20 mouse cellular contexts compared by ENCODE assay signal in genomic region chr13:96997080-96997479, GRCm38 (mm10). TPM values are rescaled to one million over a fixed set of nuclear protein-coding genes. Genes with fewer than 3 reads are reported as not detected.
"Had no signal": no experiment of that assay in that cellular context is flagged by ENCODE, and none has a peak within 500 bp of the region (broad histone marks: within the 10 kb centered on the region; RNA-seq: fewer than 3 reads in every experiment).

No protein-coding gene starts in this region.

- H3K4me3 ChIP-seq: limb, embryonic 15.5 days; midbrain, embryonic 12.5 days; neural tube, embryonic 13.5 days had no signal

- H3K9ac ChIP-seq: limb, embryonic 15.5 days; lung, embryonic 14.5 days; midbrain, embryonic 12.5 days; neural tube, embryonic 13.5 days had no signal

- DNase-seq: kidney, adult 2 months; kidney, postnatal 25 days; layer of hippocampus, postnatal 36 days; lung, embryonic 14.5 days; lung, postnatal 14 days; retina, postnatal 1 day; thymus, adult 18-20 months; thymus, postnatal 14 days had no signal

- H3K27ac ChIP-seq: limb, embryonic 15.5 days; macrophage; midbrain, embryonic 12.5 days; neural tube, embryonic 13.5 days had no signal

- H3K9me3 ChIP-seq: limb, embryonic 15.5 days; midbrain, embryonic 12.5 days; neural tube, embryonic 13.5 days had no signal

- H3K4me1 ChIP-seq: limb, embryonic 15.5 days; midbrain, embryonic 12.5 days; neural tube, embryonic 13.5 days had no signal

- H3K36me3 ChIP-seq: limb, embryonic 15.5 days; midbrain, embryonic 12.5 days; neural tube, embryonic 13.5 days had no signal

- ATAC-seq: intestine, embryonic 16.5 days; midbrain, embryonic 16.5 days had no signal

- H3K27me3 ChIP-seq: limb, embryonic 15.5 days; midbrain, embryonic 12.5 days; neural tube, embryonic 13.5 days had no signal

- H3K4me2 ChIP-seq: limb, embryonic 15.5 days; lung, embryonic 14.5 days; midbrain, embryonic 12.5 days; neural tube, embryonic 13.5 days had no signal

RNA-seq across cellular contexts. Expression of gene 1700029F12Rik, which starts 37.1 kb away (rescaled TPM):
- total RNA-seq: layer of hippocampus, postnatal 36 days; left cerebral cortex, adult 8-10 months; left cerebral cortex, postnatal 25 days; megakaryocyte-erythroid progenitor cell, adult 5-6 weeks had no signal
- polyA plus RNA-seq: intestine, embryonic 16.5 days; kidney, embryonic 16.5 days; limb, embryonic 11.5 days; limb, embryonic 15.5 days; lung, embryonic 14.5 days; macrophage; midbrain, embryonic 12.5 days; midbrain, embryonic 16.5 days; neural tube, embryonic 13.5 days; stomach, embryonic 16.5 days had no signal
